Mouse (Mus musculus) kidney, adult 2 months (tissue): ENCODE measurements at regions not wholly inside any gene's neighbourhood (a gene's known extent, or its start where the extent isn't known, plus 50 kb on each side); places are given as distances from the start of the nearest gene placed in this dataset.

Experiments used
- CTCF ChIP-seq: fragments of 200-500 bp; conservative IDR thresholded peaks from 2 replicates; pipeline ENCODE4 v1.5.1; 2011; ENCODE audit warnings: low read depth, mild to moderate bottlenecking, control low read depth, low read length, moderate library complexity, mixed read lengths; ENCODE audit not compliant: insufficient read depth, insufficient read length
- POLR2A ChIP-seq: fragments of 200-500 bp; IDR thresholded peaks from one replicate; pipeline ENCODE4 v1.6.1; 2011; ENCODE audit warnings: low read depth, low read length, control low read depth

DNA sequence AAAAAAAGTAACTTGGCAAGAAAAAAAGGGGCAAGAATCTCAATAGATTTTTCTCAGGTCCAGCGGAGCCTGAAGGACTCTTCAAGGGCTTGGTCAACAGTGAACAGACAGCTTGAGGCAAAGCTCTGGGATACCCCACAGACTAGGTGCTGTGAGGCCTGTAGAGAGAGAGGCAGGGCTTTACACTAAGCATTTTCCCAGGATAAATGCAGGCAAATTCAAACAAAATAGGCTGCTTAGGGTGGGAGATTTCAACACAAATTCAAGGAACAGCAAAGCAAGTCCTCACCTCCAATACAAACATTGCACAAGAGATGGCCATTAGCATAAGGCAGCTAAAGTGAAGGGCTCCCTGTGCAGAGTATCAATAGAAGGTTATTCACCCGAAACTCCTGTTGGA lies 225.3 kb upstream of the Adgrl2 start:
- TF ChIP-seq CTCF (no peak), POLR2A (no peak)
